Mouse (Mus musculus) MEL (cell line): Measurements from ENCODE around the gene Sik1. TPM values are rescaled to one million over a fixed set of nuclear protein-coding genes. Genes with fewer than 3 reads are reported as not detected.
A peak's percentile ranks its signal among the peaks of the same experiment; 100 is the strongest.

Source experiments
- DNase-seq: peaks from one replicate; pipeline ENCODE4 v3.0.0; 2011; ENCODE audit warnings: low read depth, low spot score
- H3K27ac ChIP-seq: 2 replicates; pipeline ENCODE4 v1.5.1; 2012; ENCODE audit warnings: low read depth, mild to moderate bottlenecking, control low read depth, low read length, moderate library complexity; ENCODE audit not compliant: control insufficient read depth
- H3K27me3 ChIP-seq, 2 experiments: fragments of 150-350 bp in 1 of 2; sonication (generic) in 1 of 2; 2 replicates each; pipeline ENCODE4 v1.6.1; 2012; ENCODE audit warnings: low read length in 2 of 2, mild to moderate bottlenecking in 2 of 2, improper control_type of control experiment in 1 of 2, moderate library complexity in 1 of 2; ENCODE audit not compliant: insufficient read depth in 2 of 2, control insufficient read depth in 1 of 2
- H3K36me3 ChIP-seq, 2 experiments: 2 replicates each; pipeline ENCODE4 v1.6.1; 2012 to 2014; ENCODE audit warnings: low read length in 2 of 2, improper control_type of control experiment in 1 of 2, inconsistent platforms in 1 of 2, mild to moderate bottlenecking in 1 of 2; ENCODE audit not compliant: insufficient read depth in 2 of 2, control insufficient read depth in 1 of 2
- H3K4me1 ChIP-seq, 2 experiments: fragments of 150-350 bp in 1 of 2; sonication (generic) in 1 of 2; 2 replicates each; pipeline ENCODE4 v1.6.1; 2012; ENCODE audit warnings: low read length in 2 of 2, improper control_type of control experiment in 1 of 2, mild to moderate bottlenecking in 1 of 2; ENCODE audit not compliant: insufficient read depth in 2 of 2, control insufficient read depth in 1 of 2
- H3K4me3 ChIP-seq, 2 experiments: fragments of 150-350 bp in 1 of 2; sonication (generic) in 1 of 2; 2 replicates each; pipeline ENCODE4 v1.5.1; 2012; ENCODE audit warnings: low read depth in 2 of 2, low read length in 2 of 2, mild to moderate bottlenecking in 2 of 2, moderate library complexity in 2 of 2, control low read depth in 1 of 2, improper control_type of control experiment in 1 of 2; ENCODE audit not compliant: control insufficient read depth in 1 of 2, insufficient read depth in 1 of 2
- H3K79me2 ChIP-seq: 2 replicates; pipeline ENCODE4 v1.6.1; 2012; ENCODE audit warnings: mild to moderate bottlenecking, low read length, moderate library complexity; ENCODE audit not compliant: control insufficient read depth, poor library complexity, insufficient read depth
- H3K9ac ChIP-seq: 2 replicates; pipeline ENCODE4 v1.6.1; 2012; ENCODE audit warnings: low read depth, mild to moderate bottlenecking, control low read depth, low read length, moderate library complexity; ENCODE audit not compliant: control insufficient read depth, poor library complexity, severe bottlenecking
- H3K9me3 ChIP-seq: fragments of 150-350 bp; sonication (generic); replicated peaks from 2 replicates; pipeline ENCODE4 v1.6.1; 2012; ENCODE audit warnings: mild to moderate bottlenecking, low read length, improper control_type of control experiment, moderate library complexity; ENCODE audit not compliant: insufficient read depth
- BHLHE40 ChIP-seq: IDR thresholded peaks from 2 replicates; pipeline ENCODE4 v1.6.1; 2012; ENCODE audit warnings: low read depth, mild to moderate bottlenecking, inconsistent platforms, low read length, improper control_type of control experiment, borderline replicate concordance
- CHD1 ChIP-seq: IDR thresholded peaks from 2 replicates; pipeline ENCODE4 v1.6.1; 2012; ENCODE audit warnings: low read depth, mild to moderate bottlenecking, inconsistent platforms, low read length, improper control_type of control experiment
- CHD2 ChIP-seq: IDR thresholded peaks from 2 replicates; pipeline ENCODE4 v1.6.1; 2011; ENCODE audit warnings: low read length, improper control_type of control experiment
- CTCF ChIP-seq, 3 experiments: IDR thresholded peaks in 2 of 3; conservative IDR thresholded peaks in 1 of 3; 2 replicates each; pipeline ENCODE4 v1.5.1; 2011 to 2012; ENCODE audit warnings: low read length in 3 of 3, low read depth in 2 of 3, mild to moderate bottlenecking in 2 of 3, improper control_type of control experiment in 1 of 3, inconsistent platforms in 1 of 3, mixed read lengths in 1 of 3, moderate library complexity in 1 of 3; ENCODE audit not compliant: control insufficient read depth in 1 of 3, insufficient read depth in 1 of 3, poor library complexity in 1 of 3, severe bottlenecking in 1 of 3
- E2F4 ChIP-seq: IDR thresholded peaks from 2 replicates; pipeline ENCODE4 v1.6.1; 2011; ENCODE audit warnings: low read depth, low read length, improper control_type of control experiment, borderline replicate concordance
- ELF1 ChIP-seq: IDR thresholded peaks from 2 replicates; pipeline ENCODE4 v1.6.1; 2014; ENCODE audit warnings: low read depth, mild to moderate bottlenecking, inconsistent platforms, low read length, improper control_type of control experiment, moderate library complexity
- EP300 ChIP-seq, 2 experiments: IDR thresholded peaks; 2 replicates each; pipeline ENCODE4 v1.6.1; 2011; ENCODE audit warnings: improper control_type of control experiment in 2 of 2, low read length in 2 of 2, low read depth in 1 of 2, mild to moderate bottlenecking in 1 of 2
- ETS1 ChIP-seq: IDR thresholded peaks from 2 replicates; pipeline ENCODE4 v1.6.1; 2012; ENCODE audit warnings: low read depth, mild to moderate bottlenecking, inconsistent platforms, low read length, improper control_type of control experiment, moderate library complexity
- GABPA ChIP-seq: IDR thresholded peaks from 2 replicates; pipeline ENCODE4 v1.6.1; 2012; ENCODE audit warnings: low read depth, mild to moderate bottlenecking, inconsistent platforms, low read length, improper control_type of control experiment, moderate library complexity
- GATA1 ChIP-seq: IDR thresholded peaks from 2 replicates; pipeline ENCODE4 v1.6.1; 2011; ENCODE audit warnings: low read depth, low read length, improper control_type of control experiment
- HCFC1 ChIP-seq: IDR thresholded peaks from 2 replicates; pipeline ENCODE4 v1.6.1; 2012; ENCODE audit warnings: low read depth, mild to moderate bottlenecking, inconsistent platforms, low read length, improper control_type of control experiment, moderate library complexity
- JUND ChIP-seq: IDR thresholded peaks from 2 replicates; pipeline ENCODE4 v1.6.1; 2011; ENCODE audit warnings: low read depth, mild to moderate bottlenecking, improper control_type of control experiment, low read length
- KAT2A ChIP-seq: conservative IDR thresholded peaks from 2 replicates; pipeline ENCODE4 v1.6.1; 2012; ENCODE audit warnings: low read depth, low read length, improper control_type of control experiment, inconsistent platforms
- MAFK ChIP-seq: IDR thresholded peaks from 2 replicates; pipeline ENCODE4 v1.6.1; 2011; ENCODE audit warnings: low read depth, mild to moderate bottlenecking, low read length, improper control_type of control experiment, borderline replicate concordance
- MAZ ChIP-seq: IDR thresholded peaks from 2 replicates; pipeline ENCODE4 v1.6.1; 2012; ENCODE audit warnings: low read depth, mild to moderate bottlenecking, inconsistent platforms, low read length, improper control_type of control experiment
- MEF2A ChIP-seq: IDR thresholded peaks from 2 replicates; pipeline ENCODE4 v1.6.1; 2014; ENCODE audit warnings: low read depth, mild to moderate bottlenecking, inconsistent platforms, low read length, improper control_type of control experiment; ENCODE audit not compliant: poor library complexity, insufficient replicate concordance, severe bottlenecking; ENCODE audit errors: extremely low read depth
- MXI1 ChIP-seq: IDR thresholded peaks from 2 replicates; pipeline ENCODE4 v1.6.1; 2011; ENCODE audit warnings: mild to moderate bottlenecking, low read depth, low read length, improper control_type of control experiment
- MYB ChIP-seq: IDR thresholded peaks from 2 replicates; pipeline ENCODE4 v1.6.1; 2011; ENCODE audit warnings: mild to moderate bottlenecking, low read depth, low read length, improper control_type of control experiment
- MYC ChIP-seq: IDR thresholded peaks from 2 replicates; pipeline ENCODE4 v1.6.1; 2011; ENCODE audit warnings: low read depth, mild to moderate bottlenecking, low read length, improper control_type of control experiment, moderate library complexity
- NELFE ChIP-seq: IDR thresholded peaks from 2 replicates; pipeline ENCODE4 v1.6.1; 2011; ENCODE audit warnings: low read depth, low read length, improper control_type of control experiment
- NRF1 ChIP-seq: IDR thresholded peaks from 2 replicates; pipeline ENCODE4 v1.6.1; 2014; ENCODE audit warnings: low read depth, mild to moderate bottlenecking, inconsistent platforms, low read length, improper control_type of control experiment, moderate library complexity; ENCODE audit not compliant: poor library complexity, insufficient read depth, severe bottlenecking
- POLR2A ChIP-seq, 2 experiments: IDR thresholded peaks; 2 replicates each; pipeline ENCODE4 v1.6.1; 2011 to 2012; ENCODE audit warnings: low read length in 2 of 2, mild to moderate bottlenecking in 2 of 2, control low read depth in 1 of 2, improper control_type of control experiment in 1 of 2, low read depth in 1 of 2, moderate library complexity in 1 of 2; ENCODE audit not compliant: control insufficient read depth in 1 of 2, insufficient read depth in 1 of 2, poor library complexity in 1 of 2
- POLR2AphosphoS2 ChIP-seq: IDR thresholded peaks from 2 replicates; pipeline ENCODE4 v1.6.1; 2011; ENCODE audit warnings: low read length, improper control_type of control experiment
- POLR2AphosphoS5 ChIP-seq: IDR thresholded peaks from 2 replicates; pipeline ENCODE4 v1.6.1; 2012; ENCODE audit warnings: low read depth, borderline replicate concordance, mild to moderate bottlenecking, inconsistent platforms, low read length, moderate library complexity, mixed read lengths
- RAD21 ChIP-seq: IDR thresholded peaks from 2 replicates; pipeline ENCODE4 v1.6.1; 2011; ENCODE audit warnings: mild to moderate bottlenecking, low read depth, low read length, improper control_type of control experiment
- RCOR1 ChIP-seq: IDR thresholded peaks from 2 replicates; pipeline ENCODE4 v1.6.1; 2012; ENCODE audit warnings: low read depth, mild to moderate bottlenecking, inconsistent platforms, low read length, improper control_type of control experiment
- SIN3A ChIP-seq: IDR thresholded peaks from 2 replicates; pipeline ENCODE4 v1.6.1; 2012; ENCODE audit warnings: low read length, improper control_type of control experiment, inconsistent platforms
- SMC3 ChIP-seq: IDR thresholded peaks from 2 replicates; pipeline ENCODE4 v1.6.1; 2011; ENCODE audit warnings: low read depth, low read length, improper control_type of control experiment
- TAL1 ChIP-seq: IDR thresholded peaks from 2 replicates; pipeline ENCODE4 v1.6.1; 2012; ENCODE audit warnings: mild to moderate bottlenecking, inconsistent platforms, low read length, moderate library complexity, mixed read lengths
- TBP ChIP-seq: IDR thresholded peaks from 2 replicates; pipeline ENCODE4 v1.8.0; 2011; ENCODE audit warnings: low read depth, low read length, improper control_type of control experiment
- TCF12 ChIP-seq: IDR thresholded peaks from 2 replicates; pipeline ENCODE4 v1.6.1; 2014; ENCODE audit warnings: low read depth, mild to moderate bottlenecking, inconsistent platforms, low read length, improper control_type of control experiment, moderate library complexity
- UBTF ChIP-seq: IDR thresholded peaks from 2 replicates; pipeline ENCODE4 v1.6.1; 2012; ENCODE audit warnings: low read depth, mild to moderate bottlenecking, inconsistent platforms, low read length, improper control_type of control experiment, moderate library complexity, borderline replicate concordance; ENCODE audit not compliant: insufficient read depth
- USF1 ChIP-seq: IDR thresholded peaks from 2 replicates; pipeline ENCODE4 v1.6.1; 2014; ENCODE audit warnings: low read depth, mild to moderate bottlenecking, inconsistent platforms, low read length, improper control_type of control experiment, moderate library complexity
- USF2 ChIP-seq, 2 experiments: IDR thresholded peaks; 2 replicates each; pipeline ENCODE4 v1.6.1; 2011 to 2012; ENCODE audit warnings: improper control_type of control experiment in 2 of 2, low read length in 2 of 2, borderline replicate concordance in 1 of 2, inconsistent platforms in 1 of 2, low read depth in 1 of 2, mild to moderate bottlenecking in 1 of 2; ENCODE audit not compliant: insufficient read depth in 1 of 2
- ZC3H11A ChIP-seq: IDR thresholded peaks from 2 replicates; pipeline ENCODE4 v1.6.1; 2012; ENCODE audit warnings: low read depth, mild to moderate bottlenecking, inconsistent platforms, low read length, improper control_type of control experiment
- ZKSCAN1 ChIP-seq: IDR thresholded peaks from 2 replicates; pipeline ENCODE4 v1.6.1; 2012; ENCODE audit warnings: low read depth, mild to moderate bottlenecking, inconsistent platforms, low read length, improper control_type of control experiment, moderate library complexity
- ZMIZ1 ChIP-seq: IDR thresholded peaks from 2 replicates; pipeline ENCODE4 v1.6.1; 2012; ENCODE audit warnings: low read depth, mild to moderate bottlenecking, inconsistent platforms, low read length, improper control_type of control experiment, moderate library complexity
- ZNF384 ChIP-seq: IDR thresholded peaks from 2 replicates; pipeline ENCODE4 v1.6.1; 2012; ENCODE audit warnings: low read depth, mild to moderate bottlenecking, inconsistent platforms, low read length, improper control_type of control experiment
- polyA plus RNA-seq, 2 experiments: library from polyadenylated mRNA; stranded (reverse) in 1 of 2; unstranded in 1 of 2; fragments of >175 nt in 1 of 2; fragments of >200 nt in 1 of 2; gene quantifications; 2 replicates each; pipeline versions ENCODE4 v1.2.1 to v1.2.4; 2012; ENCODE audit warnings: low replicate concordance in 2 of 2, low read depth in 1 of 2; ENCODE audit not compliant: insufficient read length in 2 of 2, insufficient read depth in 1 of 2, missing spikeins in 1 of 2
- total RNA-seq: library from RNA; depleted of rRNA; stranded (reverse); fragments of 300-350 nt; gene quantifications from 2 replicates; pipeline ENCODE4 v1.2.3, GENCODE M21; 2012

The Sik1 gene
- total and polyA plus RNA-seq, 3 experiments, result 5.5 to 10.4 TPM; not detected in 1

DNA sequence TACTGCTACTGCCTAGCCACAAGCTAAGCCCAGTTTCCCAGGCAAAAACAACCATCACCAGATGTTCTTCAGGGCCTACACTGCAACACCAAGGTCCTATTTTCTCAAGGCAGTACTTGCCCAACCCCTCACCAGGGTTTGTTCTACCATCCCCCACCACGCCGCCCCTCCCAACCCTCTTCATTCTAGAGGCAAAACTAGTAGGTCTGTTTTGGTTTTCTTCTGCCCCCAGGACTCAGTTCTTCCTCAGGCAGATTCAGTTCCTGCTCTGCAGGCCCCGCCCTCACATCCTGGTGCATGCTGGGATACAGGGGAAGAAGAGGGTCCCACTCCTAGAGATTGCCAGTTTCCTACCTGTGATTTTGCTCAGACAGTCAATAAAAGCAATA, 14.2 kb downstream of the Sik1 start:
- peaks cover 0 to 14% of the 10 kb centered on the region in 2 experiments; a peak in 3 of 4 replicates for H3K36me3 ChIP-seq
- H3K4me1 ChIP-seq, result peaks cover 4 to 18% of the 10 kb centered on the region in 2 experiments; a peak in 3 of 4 replicates
- no peaks in the 10 kb centered on the region for H3K27me3 ChIP-seq
- DNase-seq, result peak; percentile 63
- H3K9ac ChIP-seq, result peak overlapping the region; percentile 31; the same call in 1 of the 2 replicates
- no peaks in the 10 kb centered on the region for H3K79me2 ChIP-seq
- peak overlapping the region; percentile 26 for H3K27ac ChIP-seq
- H3K4me3 ChIP-seq, result peak overlapping the region; percentile 3 to 13; a peak in 2 of 4 replicates
- H3K9me3 ChIP-seq, result no peaks in the 10 kb centered on the region
- TF ChIP-seq POLR2AphosphoS5, result no peak
- TF ChIP-seq MXI1, result no peak
- no peak for TF ChIP-seq ZC3H11A
- no peak for TF ChIP-seq POLR2AphosphoS2
- no peak for TF ChIP-seq TCF12
- no peak for TF ChIP-seq CHD1
- TF ChIP-seq POLR2A (IDR thresholded peaks at IDR 0.05; ENCODE audit: control insufficient read depth in 1 of 2, insufficient read depth in 1 of 2, low read depth in 1 of 2, low read length in 2 of 2, poor library complexity in 1 of 2), result peak in 1 of 2 experiments; percentile 19; a peak in 2 of 4 replicates
- no peak for TF ChIP-seq USF1
- no peak for TF ChIP-seq CTCF (IDR thresholded peaks at IDR 0.05 in 2 of 3, conservative IDR thresholded peaks at IDR 0.05 in 1 of 3; ENCODE audit: control insufficient read depth in 1 of 3, insufficient read depth in 1 of 3, low read depth in 2 of 3, low read length in 3 of 3, poor library complexity in 1 of 3, severe bottlenecking in 1 of 3)
- 0 out of 2 replicates have a peak, but pooled peaks have one; percentile 16 for TF ChIP-seq RCOR1
- no peak for TF ChIP-seq MYB
- no peak for TF ChIP-seq CHD2
- peak; percentile 66 for TF ChIP-seq HCFC1
- TF ChIP-seq USF2 (IDR thresholded peaks at IDR 0.05; ENCODE audit: borderline replicate concordance in 1 of 2, insufficient read depth in 1 of 2, low read depth in 1 of 2, low read length in 2 of 2), result no peak
- no peak for TF ChIP-seq ZNF384
- TF ChIP-seq ELF1, result peak; percentile 67
- no peak for TF ChIP-seq TBP
- TF ChIP-seq ZMIZ1, result no peak
- TF ChIP-seq NRF1, result no peak
- no peak; the same call in 1 of the 2 replicates for TF ChIP-seq MAZ
- no peak for TF ChIP-seq RAD21
- no peak for TF ChIP-seq SMC3
- no peak for TF ChIP-seq TAL1
- TF ChIP-seq ZKSCAN1, result no peak
- no peak for TF ChIP-seq GATA1
- no peak for TF ChIP-seq GABPA
- TF ChIP-seq NELFE, result peak; percentile 8; the same call in 1 of the 2 replicates
- TF ChIP-seq ETS1, result no peak
- no peak for TF ChIP-seq MAFK
- no peak for TF ChIP-seq KAT2A
- TF ChIP-seq EP300 (IDR thresholded peaks at IDR 0.05; ENCODE audit: low read depth in 1 of 2, low read length in 2 of 2), result no peak
- no peak for TF ChIP-seq E2F4
- TF ChIP-seq JUND, result no peak
- TF ChIP-seq SIN3A, result no peak
- TF ChIP-seq MEF2A, result no peak
- TF ChIP-seq BHLHE40, result no peak
- TF ChIP-seq UBTF, result no peak
- no peak for TF ChIP-seq MYC
